Mouse (Mus musculus): ENCODE measurements around the gene Yipf3.

Yipf3 gene

GRCm38 (mm10) chr17:46247512-46248188, at the start of gene Yipf3, which contains the start of gene Polr1c:
TSS of gene Yipf3 (plus strand) at chr17:46248080.
TSS of gene Polr1c (minus strand) at chr17:46248054.
- peak; percentile 94 for DNase-seq

- DNase-seq, result no peak
These were observed 46.7 kb upstream of the Yipf3 start for GRCm38 (mm10) chr17:46201151-46201550.

- DNase-seq, result peak; percentile 95
These were observed 45.3 kb upstream of the Yipf3 start, which contains the start of the genes Polh and Xpo5 for GRCm38 (mm10) chr17:46202421-46203071. TSS of gene Polh (minus strand) at chr17:46202645. TSS of gene Xpo5 (plus strand) at chr17:46202782.

GRCm38 (mm10) chr17:46203078-46203477, 44.8 kb upstream of the Yipf3 start:
- DNase-seq, result no peak

- DNase-seq, result no peak
These were observed 41.2 kb upstream of the Yipf3 start for GRCm38 (mm10) chr17:46206676-46207075.

- DNase-seq, result no peak
These were observed 37.3 kb upstream of the Yipf3 start for GRCm38 (mm10) chr17:46210550-46210949.

GRCm38 (mm10) chr17:46221601-46222000, 26.3 kb upstream of the Yipf3 start:
- DNase-seq, result no peak

GRCm38 (mm10) chr17:46227576-46227975, 20.3 kb upstream of the Yipf3 start:
- no peak for DNase-seq

- DNase-seq, result no peak
These were observed 11.8 kb upstream of the Yipf3 start for GRCm38 (mm10) chr17:46236067-46236466.

GRCm38 (mm10) chr17:46237079-46237478, 10.8 kb upstream of the Yipf3 start:
- DNase-seq, result no peak

- no peak for DNase-seq
These were observed 10.4 kb upstream of the Yipf3 start for GRCm38 (mm10) chr17:46237480-46237879.

- DNase-seq, result no peak
These were observed 8.3 kb upstream of the Yipf3 start for GRCm38 (mm10) chr17:46239516-46240114.

- no peak for DNase-seq
These were observed 6.4 kb upstream of the Yipf3 start for GRCm38 (mm10) chr17:46241471-46241870.

- DNase-seq, result no peak
These were observed 5.6 kb upstream of the Yipf3 start for GRCm38 (mm10) chr17:46242274-46242673.

- DNase-seq, result no peak
These were observed 4.9 kb upstream of the Yipf3 start for GRCm38 (mm10) chr17:46242993-46243392.

- no peak for DNase-seq
These were observed 4.3 kb upstream of the Yipf3 start for GRCm38 (mm10) chr17:46243624-46244023.

GRCm38 (mm10) chr17:46244579-46244978, 3.3 kb upstream of the Yipf3 start:
- no peak for DNase-seq

- no peak for DNase-seq
These were observed 276 bp downstream of the Yipf3 start for GRCm38 (mm10) chr17:46248189-46248522.

- DNase-seq, result peak; percentile 38
These were observed 3.3 kb downstream of the Yipf3 start for GRCm38 (mm10) chr17:46251174-46251573.

- DNase-seq, result peak; percentile 55
These were observed 4.9 kb downstream of the Yipf3 start for GRCm38 (mm10) chr17:46252571-46253451.

GRCm38 (mm10) chr17:46253452-46254084, 5.7 kb downstream of the Yipf3 start, which contains the start of gene Lrrc73:
TSS of gene Lrrc73 (plus strand) at chr17:46253531.
- DNase-seq, result peak; percentile 92

GRCm38 (mm10) chr17:46254106-46254505, 6.2 kb downstream of the Yipf3 start:
- peak; percentile 62 for DNase-seq
